Mouse (Mus musculus) ES-E14 (cell line): ENCODE results near the gene Slc35a2. TPM values are rescaled to one million over a fixed set of nuclear protein-coding genes. Genes with fewer than 3 reads are reported as not detected.
A peak's percentile ranks its signal among the peaks of the same experiment; 100 is the strongest.
"Not testable (repeated sequence)": the region's sequence is repeated elsewhere in the genome, so short reads cannot be mapped to it uniquely, and the experiment has no call there.

ENCODE experiments used
- DNase-seq: peaks from one replicate; pipeline ENCODE4 v3.0.0-alpha.2; 2013; ENCODE audit warnings: low read depth, low spot score
- H3K27ac ChIP-seq: 2 replicates; pipeline ENCODE4 v1.5.1; 2012; ENCODE audit warnings: low read depth, mild to moderate bottlenecking, low read length, moderate library complexity, mixed read lengths; ENCODE audit not compliant: poor library complexity, insufficient read depth, severe bottlenecking
- H3K36me3 ChIP-seq: 2 replicates; pipeline ENCODE4 v1.6.1; 2012; ENCODE audit warnings: mild to moderate bottlenecking, low read length, moderate library complexity, mixed read lengths; ENCODE audit not compliant: control insufficient read depth, poor library complexity, insufficient read depth, severe bottlenecking
- H3K4me1 ChIP-seq, 2 experiments: fragments of 150-350 bp in 1 of 2; sonication (generic) in 1 of 2; 2 replicates each; pipeline ENCODE4 v1.6.1; 2012; ENCODE audit warnings: low read length in 2 of 2, mild to moderate bottlenecking in 1 of 2, mixed read lengths in 1 of 2; ENCODE audit not compliant: control insufficient read depth in 2 of 2, insufficient read depth in 2 of 2, poor library complexity in 1 of 2
- H3K4me3 ChIP-seq, 2 experiments: fragments of 150-350 bp in 1 of 2; sonication (generic) in 1 of 2; 2 replicates each; pipeline ENCODE4 v1.5.1; 2012; ENCODE audit warnings: low read length in 2 of 2, low read depth in 1 of 2, mild to moderate bottlenecking in 1 of 2, mixed read lengths in 1 of 2; ENCODE audit not compliant: insufficient read depth in 1 of 2, poor library complexity in 1 of 2, severe bottlenecking in 1 of 2
- H3K9ac ChIP-seq: 2 replicates; pipeline ENCODE4 v1.6.1; 2012; ENCODE audit warnings: low read depth, mild to moderate bottlenecking, low read length, mixed read lengths; ENCODE audit not compliant: poor library complexity, insufficient read depth, severe bottlenecking
- H3K9me3 ChIP-seq: fragments of 150-350 bp; sonication (generic); 2 replicates; pipeline ENCODE4 v1.6.1; 2012; ENCODE audit warnings: low read depth, mild to moderate bottlenecking, low read length; ENCODE audit not compliant: control insufficient read depth, insufficient read depth
- CHD2 ChIP-seq: IDR thresholded peaks from 2 replicates; pipeline ENCODE4 v1.6.1; 2014; ENCODE audit warnings: mild to moderate bottlenecking, low read depth, low read length, inconsistent platforms
- HCFC1 ChIP-seq: IDR thresholded peaks from 2 replicates; pipeline ENCODE4 v1.6.1; 2012; ENCODE audit warnings: low read length, inconsistent platforms, borderline replicate concordance; ENCODE audit not compliant: insufficient read depth
- MAFK ChIP-seq: IDR thresholded peaks from 2 replicates; pipeline ENCODE4 v1.6.1; 2014; ENCODE audit warnings: mild to moderate bottlenecking, low read depth, low read length, inconsistent platforms; ENCODE audit not compliant: insufficient read depth
- ZC3H11A ChIP-seq: IDR thresholded peaks from 2 replicates; pipeline ENCODE4 v1.6.1; 2012; ENCODE audit warnings: low read depth, mild to moderate bottlenecking, inconsistent platforms, low read length, borderline replicate concordance
- ZNF384 ChIP-seq: IDR thresholded peaks from 2 replicates; pipeline ENCODE4 v1.6.1; 2012; ENCODE audit warnings: low read depth, low read length, inconsistent platforms
- in situ Hi-C, 2 experiments: fragments of 600-800 bp; cut with MboI; formaldehyde crosslinking; loops; one replicate each; pipeline ENCODE4 v1.15.1; 2025; ENCODE audit warnings: low sequenced_read_pairs in 2 of 2, inconsistent platforms in 1 of 2; ENCODE audit not compliant: unreplicated experiment in 2 of 2
- total RNA-seq: library from RNA; depleted of rRNA; stranded (reverse); fragments of 300-350 nt; gene quantifications from 2 replicates; pipeline ENCODE4 v1.2.3, GENCODE M21; 2012

The Slc35a2 gene
- total RNA-seq, 1 experiment: 38.3 TPM

DNA sequence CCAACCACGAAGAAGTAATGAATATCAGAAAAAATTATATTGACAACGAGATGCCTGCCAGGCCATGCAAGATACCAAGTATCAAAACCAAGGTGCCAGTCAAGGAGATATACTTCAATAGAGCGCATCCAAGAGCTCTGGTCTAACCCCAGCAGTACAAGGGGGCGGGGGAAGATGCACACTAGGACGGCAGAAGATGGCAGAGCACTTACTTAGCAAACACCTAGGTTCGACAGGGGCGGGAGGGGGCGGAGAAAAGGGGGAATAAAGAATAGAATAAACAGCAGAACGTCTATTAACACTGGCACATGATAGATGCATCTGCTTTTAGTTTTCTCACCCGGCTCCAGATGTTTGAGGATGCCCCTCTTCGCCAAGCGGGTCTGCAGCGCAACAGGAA, 14.4 kb downstream of the Slc35a2 start:
- no peak for DNase-seq
- TF ChIP-seq CHD2: no peak
- no peak for TF ChIP-seq ZC3H11A
- TF ChIP-seq ZNF384: no peak
- no peak for TF ChIP-seq MAFK
- TF ChIP-seq HCFC1: no peak
- H3K27ac ChIP-seq: no peak overlapping the region

GRCm38 (mm10) chrX:7898880-7899874, 15.3 kb downstream of the Slc35a2 start, which contains the start of the genes Pqbp1 and Timm17b:
TSS of gene Pqbp1 (minus strand) at chrX:7899269.
TSS of gene Timm17b (plus strand) at chrX:7899357.
- in situ Hi-C loops: no loop called here
- Histone ChIP-seq H3K36me3 (peaks cover 12% of the 10 kb centered on the region), H3K4me3 (peak within 1 kb of the TSS; percentile 85 to 93), H3K4me1 (no peaks in the 10 kb centered on the region), H3K9me3 (no peaks in the 10 kb centered on the region), H3K9ac (peak within 1 kb of the TSS; percentile 85), H3K27ac (peak within 1 kb of the TSS; percentile 74)
- DNase-seq: no peak
- TF ChIP-seq MAFK: no peak
- no peak for TF ChIP-seq ZNF384
- no peak for TF ChIP-seq CHD2
- no peak for TF ChIP-seq HCFC1
- no peak for TF ChIP-seq ZC3H11A

More for the DNA sequence above, 14.4 kb downstream of the Slc35a2 start:
- in situ Hi-C loops: no loop called here
- H3K9me3 ChIP-seq: no peaks in the 10 kb centered on the region
- peak overlapping the region; percentile 28; the same call in 1 of the 2 replicates for H3K9ac ChIP-seq
- H3K4me1 ChIP-seq: no peaks in the 10 kb centered on the region
- peak overlapping the region; percentile 68 to 85 for H3K4me3 ChIP-seq
- peaks cover 12% of the 10 kb centered on the region for H3K36me3 ChIP-seq

DNA sequence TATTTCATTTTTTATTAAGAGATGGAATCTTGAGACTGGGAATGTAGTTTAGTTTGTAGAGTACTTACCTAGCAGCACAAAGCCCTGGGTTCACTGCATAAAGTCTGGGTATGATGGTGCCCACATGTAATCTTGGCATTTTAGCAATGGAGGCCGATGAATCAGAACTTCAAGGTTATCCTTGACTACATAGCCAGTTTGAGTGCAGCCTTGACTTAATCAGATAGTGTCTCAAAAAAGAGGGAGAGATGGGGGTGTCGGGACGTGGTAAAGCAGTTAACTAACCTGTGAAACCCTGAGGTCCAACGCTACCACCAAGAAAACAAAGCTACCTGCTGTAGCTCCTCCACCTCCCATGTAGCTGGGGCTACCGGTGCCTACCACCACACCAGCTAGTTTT, 20.6 kb downstream of the Slc35a2 start:
- no peak for TF ChIP-seq MAFK
- TF ChIP-seq HCFC1: no peak
- Histone ChIP-seq H3K36me3 (0 out of 2 replicates have a peak, but pooled peaks cover 2% of the 10 kb centered on the region), H3K27ac (no peak overlapping the region), H3K4me3 (no peak overlapping the region), H3K4me1 (no peaks in the 10 kb centered on the region), H3K9me3 (no peaks in the 10 kb centered on the region), H3K9ac (no peak overlapping the region)
- DNase-seq: no peak
- in situ Hi-C loops: no loop called here

DNA sequence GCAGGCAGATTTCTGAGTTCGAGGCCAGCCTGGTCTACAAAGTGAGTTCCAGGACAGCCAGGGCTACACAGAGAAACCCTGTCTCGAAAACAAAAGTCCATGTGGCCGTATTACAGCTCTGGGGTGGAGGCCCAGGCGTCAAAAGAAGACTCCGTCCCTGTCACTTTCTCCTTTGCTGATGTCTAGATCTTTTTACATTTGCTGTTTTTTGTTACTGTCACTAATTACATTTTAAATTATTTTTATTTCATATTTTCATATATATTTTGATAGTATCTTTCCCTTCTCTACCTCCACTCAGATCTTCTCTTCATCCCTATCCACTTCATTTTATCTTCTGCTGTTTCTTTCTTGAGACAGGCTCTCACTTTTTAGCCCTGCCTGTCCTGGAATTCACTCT, 23.9 kb downstream of the Slc35a2 start, which contains the start of gene Gm10491:
TSS of gene Gm10491 (minus strand) at position 101 of the 400 bp plus-strand sequence.
- in situ Hi-C loops: no loop called here
- H3K9ac ChIP-seq: no peak within 1 kb of the TSS
- DNase-seq: no peak

GRCm38 (mm10) chrX:7909242-7909641, 25.4 kb downstream of the Slc35a2 start, which contains the start of gene Gm10490:
TSS of gene Gm10490 (plus strand) at chrX:7909542.
- DNase-seq, in situ Hi-C loops, H3K9ac ChIP-seq, H3K36me3 ChIP-seq, H3K4me3 ChIP-seq, H3K9me3 ChIP-seq, H3K4me1 ChIP-seq, H3K27ac ChIP-seq: not testable (repeated sequence)

More for the DNA sequence above, 23.9 kb downstream of the Slc35a2 start, which contains the start of gene Gm10491:
- Histone ChIP-seq H3K4me3 (no peak within 1 kb of the TSS), H3K9me3 (no peaks in the 10 kb centered on the region), H3K27ac (no peak within 1 kb of the TSS), H3K4me1 (peaks cover 0 to 2% of the 10 kb centered on the region in 2 experiments; a peak in 1 of 4 replicates), H3K36me3 (0 out of 2 replicates have a peak, but pooled peaks cover 2% of the 10 kb centered on the region)
- TF ChIP-seq HCFC1: no peak
- TF ChIP-seq MAFK: no peak
